Mouse (Mus musculus) small intestine, adult 2 months (tissue): Measurements from ENCODE around the gene Aldh9a1.

ENCODE experiments used
- CTCF ChIP-seq: fragments of 200-500 bp; IDR thresholded peaks from 2 replicates; pipeline ENCODE4 v1.5.1; 2012; ENCODE audit warnings: low read depth, mild to moderate bottlenecking, control low read depth, inconsistent platforms, low read length, moderate library complexity, mixed read lengths; ENCODE audit not compliant: insufficient replicate concordance, insufficient read length; ENCODE audit errors: extremely low read depth
- POLR2A ChIP-seq: fragments of 200-500 bp; IDR thresholded peaks from 2 replicates; pipeline ENCODE4 v1.6.1; 2012; ENCODE audit warnings: low read depth, mild to moderate bottlenecking, control low read depth, inconsistent platforms, low read length, moderate library complexity

DNA sequence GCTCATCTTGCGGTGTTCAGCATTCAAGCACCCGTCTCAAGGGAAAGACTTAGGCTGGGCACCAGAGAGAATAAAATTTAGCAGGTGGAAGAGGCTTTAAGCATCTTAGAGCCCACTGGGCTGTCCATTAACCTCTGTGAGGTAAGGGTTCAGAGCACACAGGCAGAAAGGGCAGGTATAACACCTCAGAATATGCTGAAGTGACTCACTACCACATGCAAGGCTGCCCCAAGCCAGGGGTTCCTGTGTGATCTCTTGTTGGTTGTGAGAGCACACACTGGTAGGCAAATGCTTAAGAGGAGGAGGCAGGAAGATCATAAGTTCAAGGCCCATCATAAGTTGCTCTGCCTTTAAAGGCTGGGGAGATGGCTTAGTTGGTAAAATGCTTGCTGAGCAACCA, 30.4 kb downstream of the Aldh9a1 start:
- TF ChIP-seq CTCF (no peak), POLR2A (no peak)
